Mouse (Mus musculus) stomach, embryonic 14.5 days (tissue): ENCODE data around the gene Iqcf1. TPM values are rescaled to one million over a fixed set of nuclear protein-coding genes. Genes with fewer than 3 reads are reported as not detected.

Experiments
- ATAC-seq: fragments of 200-750 bp; cut with Nextera tagmentation; 2 replicates; pipeline ENCODE4 v1.8.0; 2017; ENCODE audit warnings: low read depth, moderate TSS enrichment; ENCODE audit not compliant: insufficient number of reproducible peaks, insufficient read depth, low FRiP score
- H3K27ac ChIP-seq: fragments of 300-500 bp; sonication (generic); 2 replicates; pipeline ENCODE4 v1.5.1; 2014; ENCODE audit warnings: mild to moderate bottlenecking, low read length, moderate library complexity, mixed read lengths
- H3K27me3 ChIP-seq: fragments of 300-500 bp; sonication (generic); 2 replicates; pipeline ENCODE4 v1.6.1; 2014; ENCODE audit warnings: low read length, control low read depth, mixed read lengths; ENCODE audit not compliant: control insufficient read depth, insufficient read depth
- H3K36me3 ChIP-seq: fragments of 300-500 bp; sonication (generic); 2 replicates; pipeline ENCODE4 v1.6.1; 2014; ENCODE audit warnings: mild to moderate bottlenecking, control low read depth, low read length, moderate library complexity, mixed read lengths; ENCODE audit not compliant: control insufficient read depth, insufficient read depth
- H3K4me1 ChIP-seq: fragments of 300-500 bp; sonication (generic); 2 replicates; pipeline ENCODE4 v1.6.1; 2014; ENCODE audit warnings: low read length, control low read depth, mixed read lengths; ENCODE audit not compliant: control insufficient read depth, insufficient read depth
- H3K4me2 ChIP-seq: fragments of 300-500 bp; sonication (generic); replicated peaks from 2 replicates; pipeline ENCODE4 v1.6.1; 2014; ENCODE audit warnings: low read depth, low read length, control low read depth
- H3K4me3 ChIP-seq: fragments of 300-500 bp; sonication (generic); 2 replicates; pipeline ENCODE4 v1.5.1; 2014; ENCODE audit warnings: low read depth, low read length, control low read depth
- H3K9ac ChIP-seq: fragments of 300-500 bp; sonication (generic); replicated peaks from 2 replicates; pipeline ENCODE4 v1.6.1; 2014; ENCODE audit warnings: low read depth, mild to moderate bottlenecking, control low read depth, low read length, moderate library complexity, mixed read lengths
- H3K9me3 ChIP-seq: fragments of 300-500 bp; sonication (generic); 2 replicates; pipeline ENCODE4 v1.6.1; 2016; ENCODE audit warnings: low read depth, low read length, control low read depth; ENCODE audit not compliant: control insufficient read depth
- WGBS: fragments of 180-500 bp; shearing (Covaris S2); extraction: QIAGEN DNeasy Blood & Tissue Kit; methylation state at CpG from one replicate; pipeline ENCODE4 v1.1.7; 2014; 5-methylcytosine and 5-hydroxymethylcytosine counted together
- polyA plus RNA-seq: library from polyadenylated mRNA; unstranded; fragments of >200 nt; fragmentation: Nextera tagmentation; extraction: Ambion mirVana; gene quantifications from 2 replicates; pipeline ENCODE4 v1.2.1, GENCODE M21; 2014

Gene Iqcf1
- not detected in 2 replicates for polyA plus RNA-seq

DNA sequence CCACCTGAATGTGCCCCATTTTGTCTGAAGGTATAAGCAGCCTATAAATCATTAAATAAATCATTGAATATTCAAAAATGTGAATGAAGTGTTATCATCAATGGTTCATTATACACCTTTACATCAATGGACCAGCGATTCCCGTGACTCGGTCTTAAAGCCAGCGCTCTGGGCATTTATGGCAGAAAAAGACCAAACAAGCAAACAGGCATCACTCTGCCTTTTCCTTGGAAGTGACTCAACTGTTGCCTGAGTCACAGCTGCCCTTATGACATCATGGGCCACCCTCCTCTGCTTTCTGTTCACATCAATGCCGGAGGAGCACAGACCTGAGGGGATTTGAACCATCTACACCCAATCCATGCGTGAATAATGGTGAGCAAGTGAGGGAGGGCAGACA is at the start of gene Iqcf1:
Iqcf1 (plus strand) TSS at position 301 of the 400 bp plus-strand sequence.
- WGBS = 89% methylated on average over 6 of the region's 6 CpGs
- H3K27me3 ChIP-seq = no peaks in the 10 kb centered on the region
- H3K9ac ChIP-seq = no peak within 1 kb of the TSS
- no peaks in the 10 kb centered on the region for H3K36me3 ChIP-seq
- no peaks in the 10 kb centered on the region for H3K4me1 ChIP-seq
- no peak within 1 kb of the TSS for H3K4me3 ChIP-seq
- H3K4me2 ChIP-seq = no peak within 1 kb of the TSS
- no peaks in the 10 kb centered on the region for H3K9me3 ChIP-seq
- no peak for ATAC-seq
- no peak within 1 kb of the TSS for H3K27ac ChIP-seq

DNA sequence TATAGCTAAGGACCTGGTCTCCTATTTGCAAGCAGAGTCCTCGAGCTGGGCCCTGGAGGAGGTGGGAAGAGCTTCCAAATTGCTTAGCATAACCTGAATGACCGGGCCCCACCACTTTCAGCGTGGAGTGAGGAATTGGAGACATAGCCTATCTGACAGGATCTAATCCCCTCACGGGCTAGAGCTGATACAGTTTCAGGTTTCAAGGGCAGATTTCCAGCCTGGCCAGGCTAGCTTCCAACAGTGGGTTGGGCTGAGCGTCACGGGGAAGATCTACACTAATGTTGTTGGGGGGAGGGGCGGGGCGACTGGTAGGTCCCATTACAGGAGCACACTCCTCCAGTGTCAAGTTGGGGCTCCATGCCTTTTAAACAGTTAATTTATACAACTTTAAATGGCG is 49.1 kb upstream of the Iqcf1 start:
- no peak overlapping the region for H3K9ac ChIP-seq
- no peaks in the 10 kb centered on the region for H3K27me3 ChIP-seq
- no peak for ATAC-seq

DNA sequence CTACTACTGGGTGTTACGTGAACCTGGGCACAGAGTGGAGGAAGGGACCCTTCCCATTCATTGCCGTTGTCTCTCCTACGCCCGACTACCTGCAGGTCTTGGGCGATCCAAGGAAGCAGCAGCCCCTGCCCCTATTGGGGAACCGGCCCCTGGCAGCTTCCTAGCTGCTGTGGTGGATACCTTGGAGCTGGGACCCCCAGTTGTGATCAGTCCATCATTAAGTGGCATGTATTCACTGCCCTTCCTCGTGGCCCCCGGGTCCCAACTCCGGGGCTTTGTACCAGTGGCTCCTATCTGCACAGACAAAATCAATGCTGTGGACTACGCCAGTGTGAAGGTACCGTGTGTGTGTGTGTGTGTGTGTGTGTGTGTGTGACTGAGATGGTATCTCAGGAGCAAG is 48.5 kb upstream of the Iqcf1 start:
- no peaks in the 10 kb centered on the region for H3K36me3 ChIP-seq
- H3K27ac ChIP-seq = peak overlapping the region; percentile 6; the same call in 1 of the 2 replicates
- H3K4me3 ChIP-seq = no peak overlapping the region
- H3K4me2 ChIP-seq = no peak overlapping the region
- H3K27me3 ChIP-seq = no peaks in the 10 kb centered on the region
- 58% methylated on average over 11 of the region's 11 CpGs for WGBS
- H3K4me1 ChIP-seq = peaks cover 56% of the 10 kb centered on the region
- no peak for ATAC-seq
- H3K9ac ChIP-seq = no peak overlapping the region
- H3K9me3 ChIP-seq = no peaks in the 10 kb centered on the region

More for the DNA sequence above, 49.1 kb upstream of the Iqcf1 start:
- Histone ChIP-seq H3K36me3 (no peaks in the 10 kb centered on the region), H3K9me3 (no peaks in the 10 kb centered on the region), H3K4me1 (peaks cover 51% of the 10 kb centered on the region), H3K4me3 (no peak overlapping the region), H3K4me2 (peak overlapping the region; percentile 19), H3K27ac (peak overlapping the region; percentile 56)
- 4% methylated on average over 9 of the region's 9 CpGs for WGBS

DNA sequence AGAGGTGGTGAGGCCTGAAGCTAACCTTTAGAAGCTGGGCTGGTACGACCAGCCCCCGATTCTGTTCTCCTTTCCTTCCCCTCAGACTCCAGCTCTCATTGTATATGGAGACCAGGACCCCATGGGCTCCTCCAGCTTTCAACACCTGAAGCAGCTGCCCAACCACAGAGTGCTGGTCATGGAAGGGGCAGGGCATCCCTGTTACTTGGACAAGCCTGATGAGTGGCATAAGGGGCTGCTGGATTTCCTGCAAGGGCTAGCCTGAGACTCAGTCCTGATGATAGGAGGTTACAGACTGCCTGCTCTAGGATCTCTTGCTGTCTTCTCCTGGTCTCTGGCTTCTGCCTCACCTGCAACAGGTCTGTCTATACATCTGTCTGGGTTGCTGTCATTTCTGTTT is 47.9 kb upstream of the Iqcf1 start:
- Histone ChIP-seq H3K9me3 (no peaks in the 10 kb centered on the region), H3K9ac (no peak overlapping the region), H3K27ac (no peak overlapping the region), H3K4me1 (peaks cover 62% of the 10 kb centered on the region), H3K4me3 (no peak overlapping the region), H3K27me3 (no peaks in the 10 kb centered on the region), H3K4me2 (no peak overlapping the region), H3K36me3 (no peaks in the 10 kb centered on the region)
- WGBS = 70% methylated on average over 2 of the region's 2 CpGs
- ATAC-seq = no peak

DNA sequence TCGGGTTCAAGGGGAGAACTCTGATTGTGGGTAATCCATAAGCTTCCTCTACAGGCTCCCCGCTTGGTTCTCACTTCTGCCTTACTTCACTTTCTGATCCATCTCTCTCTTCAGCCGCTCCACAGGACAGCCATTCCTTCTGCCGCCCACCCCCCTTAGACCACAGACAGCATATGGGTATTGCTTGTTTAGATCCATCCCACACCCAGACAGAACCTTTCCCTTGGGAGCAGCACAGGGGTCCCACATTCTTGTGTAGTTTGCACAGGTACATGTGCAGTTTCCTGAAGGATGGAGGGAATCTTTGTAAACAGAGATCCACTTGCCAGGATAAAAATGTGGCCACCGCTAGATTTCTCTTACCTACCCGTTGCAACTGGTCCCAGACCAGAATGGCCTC is 47.4 kb upstream of the Iqcf1 start:
- H3K36me3 ChIP-seq = no peaks in the 10 kb centered on the region
- no peak overlapping the region for H3K4me3 ChIP-seq
- H3K9me3 ChIP-seq = no peaks in the 10 kb centered on the region
- no peak overlapping the region for H3K9ac ChIP-seq
- no peak for ATAC-seq
- no peaks in the 10 kb centered on the region for H3K27me3 ChIP-seq
- 32% methylated on average over 6 of the region's 6 CpGs for WGBS
- no peak overlapping the region for H3K27ac ChIP-seq
- H3K4me2 ChIP-seq = peak overlapping the region; percentile 92
- H3K4me1 ChIP-seq = peaks cover 66% of the 10 kb centered on the region

DNA sequence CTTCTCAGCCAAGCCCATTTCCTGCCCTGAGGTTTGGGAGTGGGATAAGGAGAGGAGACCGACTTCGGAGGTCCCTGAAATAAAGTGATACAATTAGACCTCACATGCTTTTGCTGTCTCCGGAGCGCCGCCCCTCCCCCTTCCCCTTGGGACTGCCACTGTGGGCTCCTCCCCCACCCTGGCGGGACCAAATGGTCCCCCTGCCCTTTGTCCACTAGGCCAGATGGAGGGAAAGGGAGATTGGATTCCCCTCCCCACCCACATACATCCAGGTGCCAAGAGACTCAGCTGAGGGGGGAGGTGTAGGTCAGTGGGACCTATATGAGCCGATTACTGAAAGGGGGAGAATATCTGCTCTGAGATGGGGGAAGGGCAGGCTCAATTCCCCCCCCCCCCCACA is 46.9 kb upstream of the Iqcf1 start:
- no peak overlapping the region for H3K9ac ChIP-seq
- 0 out of 2 replicates have a peak, but pooled peaks have one; percentile 1 for ATAC-seq
- H3K27ac ChIP-seq = peak overlapping the region; percentile 80; the same call in 1 of the 2 replicates
- H3K4me3 ChIP-seq = peak overlapping the region; percentile 76
- peak overlapping the region; percentile 92 for H3K4me2 ChIP-seq
- H3K4me1 ChIP-seq = peaks cover 66% of the 10 kb centered on the region
- H3K9me3 ChIP-seq = no peaks in the 10 kb centered on the region
- no peaks in the 10 kb centered on the region for H3K27me3 ChIP-seq
- no peaks in the 10 kb centered on the region for H3K36me3 ChIP-seq
- WGBS = 5% methylated on average over 7 of the region's 7 CpGs

DNA sequence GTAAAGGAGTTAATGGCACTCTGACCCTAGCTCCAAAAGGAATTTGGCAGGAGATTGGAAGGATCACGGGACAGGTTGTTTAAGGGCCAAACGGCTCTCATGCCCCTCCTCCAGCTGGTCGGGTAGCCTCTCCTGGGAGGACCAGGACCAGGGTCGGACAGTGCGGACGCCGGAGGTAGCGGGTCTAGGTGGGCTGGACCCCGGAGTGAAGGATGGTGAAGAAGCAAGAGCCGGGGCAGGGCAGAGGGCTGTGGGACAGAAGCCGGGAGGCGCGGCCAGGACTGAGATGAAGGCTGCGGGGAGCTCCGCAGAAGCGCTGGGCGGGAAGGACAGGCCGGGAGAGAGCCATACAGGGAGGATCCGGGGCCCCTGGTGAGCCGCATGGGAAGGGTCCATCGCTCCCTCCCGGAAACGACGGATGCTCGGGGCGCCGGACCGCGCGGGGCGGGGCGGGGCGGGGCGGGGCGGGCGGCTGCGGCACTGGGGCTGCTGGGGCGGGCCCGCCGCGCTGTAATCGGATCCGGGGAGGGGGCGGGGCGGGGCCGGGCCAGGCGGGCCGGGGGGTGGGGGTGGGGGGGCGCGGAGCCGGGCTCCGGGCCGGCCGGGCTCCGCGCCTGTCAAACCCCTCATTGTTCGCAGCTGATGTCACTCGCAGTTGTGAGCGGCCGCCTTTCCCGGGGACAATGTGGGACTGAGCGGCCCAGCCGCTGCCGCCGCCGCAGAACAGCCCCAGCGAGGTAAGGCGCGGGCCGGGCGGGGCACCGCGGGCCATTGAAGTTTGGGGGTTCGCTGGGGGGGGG is 46.3 kb upstream of the Iqcf1 start, which contains the start of gene Pcbp4:
Pcbp4 (plus strand) TSS at position 21 of the 800 bp plus-strand sequence.
- Histone ChIP-seq H3K4me3 (peak within 1 kb of the TSS; percentile 76), H3K27ac (peak within 1 kb of the TSS; percentile 82; the same call in 1 of the 2 replicates), H3K27me3 (no peaks in the 10 kb centered on the region), H3K4me1 (peaks cover 62% of the 10 kb centered on the region), H3K9ac (peak within 1 kb of the TSS; percentile 67), H3K9me3 (no peaks in the 10 kb centered on the region), H3K4me2 (peak within 1 kb of the TSS; percentile 92), H3K36me3 (no peaks in the 10 kb centered on the region)
- peak; percentile 65 for ATAC-seq
- under 1% methylated on average over 56 of the region's 74 CpGs for WGBS

DNA sequence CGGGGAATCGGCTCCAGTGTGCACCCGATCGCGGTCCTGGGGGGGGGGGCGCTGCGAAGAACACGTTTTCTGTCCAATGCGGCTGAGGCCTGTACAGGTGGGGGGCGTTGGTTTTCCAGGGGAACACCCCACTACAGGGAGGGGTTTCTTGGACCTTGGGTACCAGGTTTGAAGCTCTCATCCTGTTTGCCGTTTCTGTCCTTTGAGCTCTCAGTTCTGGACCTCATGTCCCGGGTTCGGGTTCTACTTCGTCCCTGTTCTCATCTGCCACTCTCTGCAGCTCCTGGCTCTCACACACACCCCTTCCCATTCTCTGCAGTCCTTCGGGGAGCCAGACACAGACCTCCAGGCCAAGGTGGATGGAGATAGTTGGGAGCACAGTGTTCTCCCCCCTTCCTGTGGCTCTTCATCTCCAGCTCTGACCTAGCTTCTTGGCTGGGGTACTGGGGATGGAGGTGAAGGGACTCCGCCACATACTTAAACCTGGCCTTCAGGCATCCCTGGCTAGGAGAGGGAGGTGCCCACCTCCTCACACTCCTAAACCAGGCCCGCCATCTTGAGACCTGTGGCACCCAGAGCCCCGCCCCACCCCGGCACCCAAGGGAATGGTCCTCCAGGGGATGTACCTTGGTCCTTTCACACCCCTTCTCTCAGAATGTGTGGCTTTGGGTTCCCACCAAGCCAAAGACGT is 45.6 kb upstream of the Iqcf1 start:
- Histone ChIP-seq H3K4me1 (peaks cover 56% of the 10 kb centered on the region), H3K4me3 (peak overlapping the region; percentile 76), H3K9me3 (no peaks in the 10 kb centered on the region), H3K27me3 (no peaks in the 10 kb centered on the region), H3K9ac (peak overlapping the region; percentile 67), H3K36me3 (no peaks in the 10 kb centered on the region), H3K27ac (peak overlapping the region; percentile 82; the same call in 1 of the 2 replicates), H3K4me2 (peak overlapping the region; percentile 92)
- WGBS = 2% methylated on average over 13 of the region's 20 CpGs
- ATAC-seq = peak; percentile 7; the same call in 1 of the 2 replicates
